Mouse (Mus musculus): ENCODE data around the gene Gm10130. TPM values are rescaled to one million over a fixed set of nuclear protein-coding genes. Genes with fewer than 3 reads are reported as not detected.
"Not testable (repeated sequence)": the region's sequence is repeated elsewhere in the genome, so short reads cannot be mapped to it uniquely, and the experiment has no call there.

Gm10130 gene
- polyA plus RNA-seq (2012; ENCODE audit: insufficient read depth, insufficient read length, missing spikeins), result 2.4 TPM in 1 of 2 replicates, not detected in the other

- H3K27ac ChIP-seq (ENCODE audit: insufficient read depth, low read depth, low read length), result no peak within 1 kb of the TSS
- no peaks in the 10 kb centered on the region for H3K4me1 ChIP-seq (ENCODE audit: control insufficient read depth, insufficient read depth, low read length)
- no peak for TF ChIP-seq POLR2A (IDR thresholded peaks at IDR 0.05; ENCODE audit: borderline replicate concordance, low read depth, low read length)
- TF ChIP-seq CTCF (IDR thresholded peaks at IDR 0.05; ENCODE audit: low read depth, low read length), result no peak
- H3K4me3 ChIP-seq (ENCODE audit: insufficient read depth, low read length), result no peak within 1 kb of the TSS
Measured at GRCm38 (mm10) chr2:150323402-150323801, at the start of gene Gm10130. TSS of gene Gm10130 (plus strand) at chr2:150323702.

DNA sequence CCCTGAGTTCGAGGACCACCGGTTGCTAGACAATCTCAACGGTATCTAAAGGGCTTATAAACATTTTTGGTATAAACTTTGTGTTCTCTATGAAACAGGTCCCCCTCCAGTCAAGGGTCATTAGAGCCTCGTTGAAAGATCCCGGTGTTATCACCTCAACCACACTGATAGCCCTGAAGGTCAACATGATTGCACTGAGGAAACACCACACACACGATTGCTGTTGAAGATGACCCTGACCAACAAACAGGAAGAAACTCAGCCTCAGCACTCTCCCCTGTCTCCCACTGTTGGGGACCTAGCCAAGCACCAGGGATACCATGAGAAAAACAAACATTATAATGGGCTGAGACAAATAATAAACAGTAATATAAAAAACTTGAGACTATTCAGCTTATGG, 29.8 kb upstream of the Gm10130 start:
- TF ChIP-seq CTCF (IDR thresholded peaks at IDR 0.05; ENCODE audit: low read depth, low read length) (no peak), POLR2A (IDR thresholded peaks at IDR 0.05; ENCODE audit: borderline replicate concordance, low read depth, low read length) (no peak)
- Histone ChIP-seq H3K4me3 (ENCODE audit: insufficient read depth, low read length) (no peak overlapping the region), H3K4me1 (ENCODE audit: control insufficient read depth, insufficient read depth, low read length) (no peaks in the 10 kb centered on the region)

DNA sequence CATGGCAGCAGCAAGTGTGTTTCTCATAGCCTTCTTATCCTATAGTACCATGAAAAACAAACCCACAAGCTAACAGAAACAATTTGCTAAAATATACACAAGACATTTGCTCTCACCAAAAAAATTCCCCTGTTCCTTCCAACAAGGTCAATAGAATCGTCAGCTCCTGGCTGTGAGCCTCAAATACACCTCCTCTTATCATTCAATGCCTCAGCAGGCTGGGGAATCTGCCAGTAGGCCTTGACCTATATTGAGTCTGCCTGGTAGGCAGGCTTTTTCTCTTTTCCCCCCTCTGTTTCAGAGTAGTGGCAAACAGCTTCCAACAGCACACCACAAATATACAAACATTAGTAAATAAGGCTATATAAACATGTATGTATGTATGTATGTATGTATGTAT, 24.4 kb upstream of the Gm10130 start:
- no peak overlapping the region for H3K27ac ChIP-seq (ENCODE audit: insufficient read depth, low read depth, low read length)
- no peak overlapping the region for H3K4me3 ChIP-seq (ENCODE audit: insufficient read depth, low read length)
- H3K4me1 ChIP-seq (ENCODE audit: control insufficient read depth, insufficient read depth, low read length), result no peaks in the 10 kb centered on the region
- TF ChIP-seq CTCF (IDR thresholded peaks at IDR 0.05; ENCODE audit: low read depth, low read length), result no peak
- TF ChIP-seq POLR2A (IDR thresholded peaks at IDR 0.05; ENCODE audit: borderline replicate concordance, low read depth, low read length), result no peak

More for the DNA sequence above, 29.8 kb upstream of the Gm10130 start:
- no peak overlapping the region for H3K27ac ChIP-seq (ENCODE audit: insufficient read depth, low read depth, low read length)

GRCm38 (mm10) chr2:150307183-150307773, 16.2 kb upstream of the Gm10130 start:
- H3K27ac ChIP-seq (ENCODE audit: insufficient read depth, low read depth, low read length), result no peak overlapping the region
- H3K4me1 ChIP-seq (ENCODE audit: control insufficient read depth, insufficient read depth, low read length), result no peaks in the 10 kb centered on the region; the same call in 1 of the 2 replicates
- no peak overlapping the region for H3K4me3 ChIP-seq (ENCODE audit: insufficient read depth, low read length)
- no peak for TF ChIP-seq POLR2A (IDR thresholded peaks at IDR 0.05; ENCODE audit: borderline replicate concordance, low read depth, low read length)
- no peak for TF ChIP-seq CTCF (IDR thresholded peaks at IDR 0.05; ENCODE audit: low read depth, low read length)

DNA sequence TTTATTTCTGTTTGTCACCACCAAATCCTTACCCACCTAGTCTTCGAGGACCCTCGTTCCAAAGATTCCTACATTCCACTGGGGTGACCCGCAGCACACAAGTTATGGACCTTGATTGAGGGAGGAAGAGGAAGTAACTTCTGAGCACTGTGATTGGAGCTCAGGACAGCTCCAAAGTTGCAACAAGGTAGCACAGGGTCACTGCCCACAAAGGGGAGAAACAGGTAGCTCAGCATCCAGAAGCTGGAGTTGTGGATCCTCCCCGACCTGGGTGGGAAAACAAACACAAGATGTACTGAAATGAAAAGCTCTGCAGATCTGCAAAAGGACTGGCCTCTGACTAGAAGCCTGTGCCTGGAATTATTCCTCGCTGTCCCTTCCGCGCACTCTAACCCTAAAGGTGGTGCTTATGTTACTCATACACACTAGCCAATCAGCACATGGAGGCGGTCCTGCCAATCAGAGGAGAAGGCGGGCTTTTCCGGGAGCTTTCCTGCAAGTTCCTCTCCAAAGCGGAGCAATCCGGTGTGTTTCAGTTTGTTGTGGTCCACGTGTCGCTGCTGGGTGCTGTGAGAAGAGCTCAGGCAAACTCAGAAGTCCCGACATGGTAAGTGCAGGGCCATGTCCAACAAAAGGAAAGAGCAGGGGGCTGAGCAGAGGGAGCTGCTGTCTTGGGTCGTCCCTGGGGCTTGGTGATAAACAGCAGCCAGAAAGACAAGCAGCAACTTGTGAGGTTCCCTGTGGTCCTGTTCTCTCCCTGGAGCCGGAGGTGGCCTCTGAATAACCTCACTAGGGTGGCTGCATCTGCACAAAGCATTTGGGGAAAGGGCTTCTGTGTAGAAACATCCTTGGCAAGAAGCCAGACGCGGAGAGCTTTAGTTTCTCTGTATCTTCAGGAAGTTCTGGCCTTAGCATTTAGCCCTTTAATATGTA, 12.3 kb upstream of the Gm10130 start:
- not testable (repeated sequence) for H3K4me1 ChIP-seq (ENCODE audit: control insufficient read depth, insufficient read depth, low read length)
- Histone ChIP-seq H3K27ac (ENCODE audit: insufficient read depth, low read depth, low read length) (peak overlapping the region; percentile 22), H3K4me3 (ENCODE audit: insufficient read depth, low read length) (peak overlapping the region; percentile 73)

- Histone ChIP-seq H3K4me1 (ENCODE audit: control insufficient read depth, insufficient read depth, low read length) (no peaks in the 10 kb centered on the region), H3K27ac (ENCODE audit: insufficient read depth, low read depth, low read length) (no peak overlapping the region), H3K4me3 (ENCODE audit: insufficient read depth, low read length) (no peak overlapping the region)
- TF ChIP-seq POLR2A (IDR thresholded peaks at IDR 0.05; ENCODE audit: borderline replicate concordance, low read depth, low read length) (no peak), CTCF (IDR thresholded peaks at IDR 0.05; ENCODE audit: low read depth, low read length) (no peak)
Measured at GRCm38 (mm10) chr2:150316140-150316539, 7.4 kb upstream of the Gm10130 start.

DNA sequence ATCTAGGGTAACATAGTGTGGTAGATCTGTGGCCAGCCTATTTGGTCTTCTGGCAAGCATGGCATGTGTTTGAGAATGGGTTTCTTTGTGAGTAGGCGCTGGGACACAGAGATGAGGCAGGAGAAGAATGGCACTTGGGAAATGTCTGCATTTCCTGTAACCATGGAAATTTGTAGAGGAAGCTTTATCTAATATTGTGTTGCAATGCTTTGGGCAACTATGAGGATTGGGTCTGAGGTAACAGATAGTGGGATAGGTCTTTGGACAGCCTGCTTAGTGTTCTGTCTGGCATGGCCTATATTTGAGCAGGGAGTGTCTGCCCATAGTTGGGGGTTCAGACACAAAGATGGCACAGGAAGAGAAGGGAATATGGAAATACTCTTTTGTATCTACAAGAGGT, 4.5 kb upstream of the Gm10130 start:
- TF ChIP-seq CTCF (IDR thresholded peaks at IDR 0.05; ENCODE audit: low read depth, low read length), result no peak
- TF ChIP-seq POLR2A (IDR thresholded peaks at IDR 0.05; ENCODE audit: borderline replicate concordance, low read depth, low read length), result no peak
- Histone ChIP-seq H3K27ac (ENCODE audit: insufficient read depth, low read depth, low read length) (no peak overlapping the region), H3K4me1 (ENCODE audit: control insufficient read depth, insufficient read depth, low read length) (no peaks in the 10 kb centered on the region), H3K4me3 (ENCODE audit: insufficient read depth, low read length) (no peak overlapping the region)

DNA sequence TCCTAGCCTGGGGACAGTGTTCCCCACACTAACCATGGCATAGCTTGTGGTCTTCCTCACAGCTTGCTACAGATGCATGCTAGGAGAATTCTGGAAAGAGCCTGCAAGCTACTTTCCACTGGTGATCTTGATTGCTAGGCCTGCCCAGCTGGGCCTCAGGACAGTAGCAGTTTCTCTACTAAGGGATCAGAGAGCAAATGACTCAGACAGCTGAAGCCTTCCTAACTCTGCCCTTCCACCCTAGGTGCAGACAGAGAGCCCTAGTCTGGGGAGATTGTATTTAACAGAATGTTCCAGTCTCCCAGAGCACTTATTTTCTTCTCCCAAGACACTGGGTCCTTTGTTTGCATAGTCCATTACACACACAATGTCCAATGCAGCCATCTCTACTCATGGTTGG, 33.6 kb downstream of the Gm10130 start:
- H3K4me1 ChIP-seq (ENCODE audit: control insufficient read depth, insufficient read depth, low read length); H3K27ac ChIP-seq (ENCODE audit: insufficient read depth, low read depth, low read length); H3K4me3 ChIP-seq (ENCODE audit: insufficient read depth, low read length): not testable (repeated sequence)

DNA sequence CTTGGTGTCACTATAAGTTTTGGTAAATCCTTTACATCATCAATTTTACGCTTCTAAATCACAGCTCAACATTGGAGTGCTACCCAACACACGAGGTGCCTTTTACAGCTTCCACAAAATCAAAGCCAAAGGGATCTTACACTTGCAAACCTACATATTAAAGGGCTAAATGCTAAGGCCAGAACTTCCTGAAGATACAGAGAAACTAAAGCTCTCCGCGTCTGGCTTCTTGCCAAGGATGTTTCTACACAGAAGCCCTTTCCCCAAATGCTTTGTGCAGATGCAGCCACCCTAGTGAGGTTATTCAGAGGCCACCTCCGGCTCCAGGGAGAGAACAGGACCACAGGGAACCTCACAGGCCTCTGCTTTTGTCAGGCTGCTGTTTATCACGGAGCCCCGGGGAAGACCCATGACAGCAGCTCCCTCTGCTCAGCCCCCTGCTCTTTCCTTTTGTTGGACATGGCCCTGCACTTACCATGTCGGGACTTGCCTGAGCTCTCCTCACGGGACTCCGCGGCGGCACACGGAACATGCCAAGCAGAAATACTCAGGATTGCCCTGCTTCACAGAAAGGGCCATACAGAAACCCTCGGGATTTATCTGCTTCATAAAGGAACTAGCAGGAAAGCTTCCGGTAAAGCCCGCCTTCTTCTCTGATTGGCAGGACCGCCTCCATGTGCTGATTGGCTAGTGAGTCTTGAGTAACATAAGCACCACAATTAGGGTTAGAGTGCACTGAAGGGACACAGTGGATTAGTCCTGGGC, 38.8 kb downstream of the Gm10130 start, which contains the start of gene 3300002I08Rik:
3300002I08Rik (minus strand) TSS at position 653 of the 765 bp plus-strand sequence.
- H3K27ac ChIP-seq (ENCODE audit: insufficient read depth, low read depth, low read length), result peak within 1 kb of the TSS; percentile 53

GRCm38 (mm10) chr2:150362878-150363229, 39.4 kb downstream of the Gm10130 start:
- TF ChIP-seq POLR2A (IDR thresholded peaks at IDR 0.05; ENCODE audit: borderline replicate concordance, low read depth, low read length), result no peak
- TF ChIP-seq CTCF (IDR thresholded peaks at IDR 0.05; ENCODE audit: low read depth, low read length), result no peak
- Histone ChIP-seq H3K4me1 (ENCODE audit: control insufficient read depth, insufficient read depth, low read length) (no peaks in the 10 kb centered on the region), H3K27ac (ENCODE audit: insufficient read depth, low read depth, low read length) (peak overlapping the region; percentile 53), H3K4me3 (ENCODE audit: insufficient read depth, low read length) (peak overlapping the region; percentile 68)

More for the DNA sequence above, 38.8 kb downstream of the Gm10130 start, which contains the start of gene 3300002I08Rik:
- H3K4me3 ChIP-seq (ENCODE audit: insufficient read depth, low read length), result peak within 1 kb of the TSS; percentile 68
- H3K4me1 ChIP-seq (ENCODE audit: control insufficient read depth, insufficient read depth, low read length), result not testable (repeated sequence)

- not testable (repeated sequence) for H3K4me3 ChIP-seq (ENCODE audit: insufficient read depth, low read length); H3K4me1 ChIP-seq (ENCODE audit: control insufficient read depth, insufficient read depth, low read length); H3K27ac ChIP-seq (ENCODE audit: insufficient read depth, low read depth, low read length)
Measured at GRCm38 (mm10) chr2:150385553-150386106, 62.1 kb downstream of the Gm10130 start.

Data from bone marrow macrophage, adult 2 months (primary cell).